Mouse (Mus musculus) forebrain, embryonic 11.5 days (tissue): Measurements from ENCODE around the gene Gimap1. TPM values are rescaled to one million over a fixed set of nuclear protein-coding genes. Genes with fewer than 3 reads are reported as not detected.
A peak's percentile ranks its signal among the peaks of the same experiment; 100 is the strongest.

Experiments
- ATAC-seq: fragments of 200-750 bp; cut with Nextera tagmentation; replicated peaks from 2 replicates; pipeline ENCODE4 v1.8.0; 2017; ENCODE audit warnings: moderate TSS enrichment; ENCODE audit not compliant: low FRiP score
- DNase-seq: peaks from one replicate; pipeline ENCODE4 v3.0.0-alpha.2; 2017; ENCODE audit warnings: low spot score
- H3K27ac ChIP-seq: fragments of 300-500 bp; sonication (generic); 2 replicates; pipeline ENCODE4 v1.5.1; 2014; ENCODE audit warnings: low read depth, low read length
- H3K27me3 ChIP-seq: fragments of 300-500 bp; sonication (generic); 2 replicates; pipeline ENCODE4 v1.6.1; 2014; ENCODE audit warnings: mild to moderate bottlenecking, low read length, mixed read lengths; ENCODE audit not compliant: control insufficient read depth, insufficient read depth
- H3K36me3 ChIP-seq: fragments of 300-500 bp; sonication (generic); 2 replicates; pipeline ENCODE4 v1.6.1; 2014; ENCODE audit warnings: mild to moderate bottlenecking, low read length, moderate library complexity, mixed read lengths; ENCODE audit not compliant: control insufficient read depth, insufficient read depth
- H3K4me1 ChIP-seq: fragments of 300-500 bp; sonication (generic); replicated peaks from 2 replicates; pipeline ENCODE4 v1.6.1; 2014; ENCODE audit warnings: low read length, mixed read lengths; ENCODE audit not compliant: control insufficient read depth, insufficient read depth
- H3K4me2 ChIP-seq: fragments of 300-500 bp; sonication (generic); 2 replicates; pipeline ENCODE4 v1.6.1; 2014; ENCODE audit warnings: low read depth, mild to moderate bottlenecking, low read length, moderate library complexity, mixed read lengths; ENCODE audit not compliant: severe bottlenecking
- H3K4me3 ChIP-seq: fragments of 300-500 bp; sonication (generic); 2 replicates; pipeline ENCODE4 v1.5.1; 2014; ENCODE audit warnings: low read depth, low read length
- H3K9ac ChIP-seq: fragments of 300-500 bp; sonication (generic); 2 replicates; pipeline ENCODE4 v1.6.1; 2014; ENCODE audit warnings: low read length
- H3K9me3 ChIP-seq: fragments of 300-500 bp; sonication (generic); 2 replicates; pipeline ENCODE4 v1.6.1; 2016; ENCODE audit warnings: low read length, mixed read lengths; ENCODE audit not compliant: control insufficient read depth
- WGBS: fragments of 180-500 bp; shearing (Covaris S2); extraction: QIAGEN DNeasy Blood & Tissue Kit; methylation state at CpG from one replicate; pipeline ENCODE4 v1.1.7; 2014; 5-methylcytosine and 5-hydroxymethylcytosine counted together
- polyA plus RNA-seq: library from polyadenylated mRNA; unstranded; fragments of >200 nt; fragmentation: Nextera tagmentation; extraction: Ambion mirVana; gene quantifications from 2 replicates; pipeline ENCODE4 v1.2.1, GENCODE M21; 2014

Gimap1 gene
- polyA plus RNA-seq, 1 experiment from 2014 or later: 5.4 TPM

- ATAC-seq (no peak), DNase-seq (no peak)
- Histone ChIP-seq H3K27me3 (no peaks in the 10 kb centered on the region), H3K4me2 (no peak overlapping the region), H3K27ac (no peak overlapping the region), H3K9me3 (no peaks in the 10 kb centered on the region), H3K36me3 (no peaks in the 10 kb centered on the region), H3K9ac (no peak overlapping the region), H3K4me1 (no peaks in the 10 kb centered on the region), H3K4me3 (no peak overlapping the region)
- WGBS: 91% methylated on average over 3 of the region's 3 CpGs
These were observed 30.1 kb downstream of the Gimap1 start for GRCm38 (mm10) chr6:48768933-48769332.

GRCm38 (mm10) chr6:48770696-48771095, 31.8 kb downstream of the Gimap1 start, which contains the start of gene Gimap3:
Gene Gimap3, minus strand, starts transcription at chr6:48770851.
- Histone ChIP-seq H3K9me3 (no peaks in the 10 kb centered on the region), H3K27ac (no peak within 1 kb of the TSS), H3K9ac (no peak within 1 kb of the TSS), H3K36me3 (no peaks in the 10 kb centered on the region), H3K27me3 (no peaks in the 10 kb centered on the region), H3K4me1 (no peaks in the 10 kb centered on the region), H3K4me2 (no peak within 1 kb of the TSS), H3K4me3 (no peak within 1 kb of the TSS)
- 88% methylated on average over 3 of the region's 3 CpGs for WGBS
- no peak for DNase-seq
- ATAC-seq: no peak

DNA sequence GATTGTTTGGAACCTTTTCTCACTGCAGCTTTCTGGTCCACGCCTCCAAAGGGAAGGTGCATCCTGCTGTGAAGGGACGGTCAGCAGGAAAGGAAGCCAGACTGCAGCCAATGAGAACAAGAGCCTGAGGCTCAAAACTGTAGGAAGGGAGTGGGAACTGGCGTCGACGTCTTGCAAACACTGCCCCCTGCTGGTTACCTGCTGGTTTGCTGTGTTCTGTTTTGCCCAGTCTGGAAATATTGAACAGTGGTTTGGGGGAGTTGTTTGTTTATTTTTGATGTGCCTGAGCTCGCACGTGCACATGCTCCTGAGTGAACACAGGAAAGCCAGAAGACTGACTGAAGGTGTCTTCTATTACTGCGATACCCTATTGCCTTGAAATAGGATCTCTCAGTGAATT, 33.2 kb downstream of the Gimap1 start:
- Histone ChIP-seq H3K9me3 (no peaks in the 10 kb centered on the region), H3K9ac (no peak overlapping the region), H3K36me3 (no peaks in the 10 kb centered on the region), H3K4me2 (no peak overlapping the region), H3K27me3 (no peaks in the 10 kb centered on the region), H3K4me1 (no peaks in the 10 kb centered on the region), H3K4me3 (no peak overlapping the region), H3K27ac (no peak overlapping the region)
- DNase-seq (peak; percentile 86), ATAC-seq (0 out of 2 replicates have a peak, but pooled peaks have one; percentile 39)
- WGBS: 12% methylated on average over 8 of the region's 8 CpGs

DNA sequence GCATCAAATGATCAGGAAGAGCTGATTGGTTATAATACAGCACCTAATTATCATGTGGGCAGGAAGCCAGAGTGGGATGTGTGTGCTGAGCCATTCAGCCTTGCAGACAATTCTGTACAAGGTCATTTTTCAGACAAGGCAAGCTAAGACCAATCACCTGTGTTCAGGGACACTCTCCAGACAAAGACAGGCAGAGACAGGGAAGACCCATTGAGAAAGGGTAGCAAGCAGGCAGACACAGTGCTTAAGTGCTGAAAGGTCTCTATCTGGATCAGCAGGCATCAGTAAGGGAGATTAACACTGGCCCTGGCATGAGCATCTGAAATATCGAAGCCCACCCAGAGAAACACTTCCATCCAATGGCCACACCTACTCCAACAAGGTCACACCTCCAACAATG, 45.6 kb downstream of the Gimap1 start:
- 89% methylated on average over 1 of the region's 1 CpGs for WGBS
- Histone ChIP-seq H3K27ac (no peak overlapping the region), H3K9ac (no peak overlapping the region), H3K4me2 (no peak overlapping the region), H3K27me3 (no peaks in the 10 kb centered on the region), H3K36me3 (no peaks in the 10 kb centered on the region), H3K9me3 (no peaks in the 10 kb centered on the region), H3K4me1 (no peaks in the 10 kb centered on the region), H3K4me3 (no peak overlapping the region)
- ATAC-seq (no peak), DNase-seq (no peak)

DNA sequence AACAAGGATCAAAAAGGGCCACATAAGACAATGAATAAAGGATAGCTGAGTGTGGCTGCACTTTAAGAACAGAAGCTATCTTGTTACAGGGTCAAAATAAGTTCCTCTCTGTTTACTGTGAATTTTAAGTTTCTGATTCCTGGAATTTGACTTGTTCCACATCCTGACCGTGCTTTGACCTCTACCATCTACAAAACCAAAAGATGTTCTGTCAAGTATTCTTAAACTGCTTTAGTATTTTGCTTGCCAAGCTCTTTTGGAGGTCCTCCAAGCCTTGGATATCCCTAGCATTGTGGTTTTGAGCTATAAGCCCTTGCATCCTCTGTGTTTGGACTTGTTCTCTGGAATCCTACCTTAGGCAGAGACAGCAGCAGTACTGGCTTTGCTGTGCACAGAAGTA, 46.3 kb downstream of the Gimap1 start:
- ATAC-seq: no peak
- H3K9ac ChIP-seq: no peak overlapping the region
- DNase-seq: no peak
- no peaks in the 10 kb centered on the region for H3K4me1 ChIP-seq
- H3K9me3 ChIP-seq: no peaks in the 10 kb centered on the region
- no peaks in the 10 kb centered on the region for H3K27me3 ChIP-seq
- H3K4me3 ChIP-seq: no peak overlapping the region
- WGBS: 78% methylated on average over 1 of the region's 1 CpGs
- H3K36me3 ChIP-seq: no peaks in the 10 kb centered on the region
- H3K27ac ChIP-seq: no peak overlapping the region
- no peak overlapping the region for H3K4me2 ChIP-seq

- Histone ChIP-seq H3K4me2 (no peak overlapping the region), H3K27ac (no peak overlapping the region), H3K9ac (no peak overlapping the region), H3K27me3 (no peaks in the 10 kb centered on the region), H3K4me1 (no peaks in the 10 kb centered on the region), H3K9me3 (no peaks in the 10 kb centered on the region), H3K36me3 (no peaks in the 10 kb centered on the region), H3K4me3 (no peak overlapping the region)
- DNase-seq: no peak
- no peak for ATAC-seq
- 92% methylated on average over 2 of the region's 2 CpGs for WGBS
These were observed 46.7 kb downstream of the Gimap1 start for GRCm38 (mm10) chr6:48785601-48786000.

GRCm38 (mm10) chr6:48787867-48788266, 49.0 kb downstream of the Gimap1 start:
- no peaks in the 10 kb centered on the region for H3K36me3 ChIP-seq
- WGBS: 83% methylated on average over 2 of the region's 2 CpGs
- H3K27me3 ChIP-seq: no peaks in the 10 kb centered on the region
- no peaks in the 10 kb centered on the region for H3K4me1 ChIP-seq
- no peak overlapping the region for H3K27ac ChIP-seq
- H3K4me2 ChIP-seq: no peak overlapping the region
- ATAC-seq: no peak
- DNase-seq: no peak
- H3K9ac ChIP-seq: no peak overlapping the region
- no peak overlapping the region for H3K4me3 ChIP-seq
- no peaks in the 10 kb centered on the region for H3K9me3 ChIP-seq

Other genes with a start within 250 kb of the Gimap1 start
- 52.5 and 56.6 TPM in 2 replicates for gene Atp6v0e2, start 201.4 kb upstream of the Gimap1 start, polyA plus RNA-seq
- gene Lrrc61, start 184.3 kb upstream of the Gimap1 start, polyA plus RNA-seq: 12.6 and 13.7 TPM in 2 replicates
- gene Rarres2, start 166.3 kb upstream of the Gimap1 start, polyA plus RNA-seq: 0.60 and 0.84 TPM in 2 replicates
- not detected in 2 replicates for gene Gm45021, start 149.4 kb upstream of the Gimap1 start, polyA plus RNA-seq
- gene Repin1, start 145.2 kb upstream of the Gimap1 start, polyA plus RNA-seq: 50.2 and 50.6 TPM in 2 replicates
- gene Gm44965, start 145.1 kb upstream of the Gimap1 start, polyA plus RNA-seq: 0.67 TPM in 1 of 2 replicates, not detected in the other
- 12.7 and 14.2 TPM in 2 replicates for gene Zfp775, start 137.0 kb upstream of the Gimap1 start, polyA plus RNA-seq
- gene AI854703, start 112.3 kb upstream of the Gimap1 start, polyA plus RNA-seq: 0.48 and 0.60 TPM in 2 replicates
- gene Gimap8, start 91.8 kb upstream of the Gimap1 start, polyA plus RNA-seq: 0.16 and 0.31 TPM in 2 replicates
- gene Gimap9, start 62.9 kb upstream of the Gimap1 start, polyA plus RNA-seq: 3.1 and 3.3 TPM in 2 replicates
- gene Gimap4, start 54.5 kb upstream of the Gimap1 start, polyA plus RNA-seq: 4.3 and 4.5 TPM in 2 replicates
- gene Gimap6, start 30.8 kb upstream of the Gimap1 start, polyA plus RNA-seq: 7.1 and 8.7 TPM in 2 replicates
- gene Gm28053, start 20.4 kb upstream of the Gimap1 start, polyA plus RNA-seq: 0.94 TPM in 1 of 2 replicates, not detected in the other
- gene Gimap7, start 20.4 kb upstream of the Gimap1 start, polyA plus RNA-seq: not detected in 2 replicates
- 0.71 and 1.5 TPM in 2 replicates for gene Gimap5, start 7.1 kb downstream of the Gimap1 start, polyA plus RNA-seq
- gene Gimap3, start 31.8 kb downstream of the Gimap1 start, polyA plus RNA-seq: not detected in 2 replicates
- 15.7 and 18.2 TPM in 2 replicates for gene Tmem176a, start 101.9 kb downstream of the Gimap1 start, polyA plus RNA-seq
- gene Tmem176b, start 102.4 kb downstream of the Gimap1 start, polyA plus RNA-seq: 50.5 and 51.0 TPM in 2 replicates
- not detected in 2 replicates for gene Aoc1, start 133.8 kb downstream of the Gimap1 start, polyA plus RNA-seq
- not detected in 2 replicates for gene 1600015I10Rik, start 190.8 kb downstream of the Gimap1 start, polyA plus RNA-seq
- gene Doxl2, start 235.9 kb downstream of the Gimap1 start, polyA plus RNA-seq: not detected in 2 replicates
- gene Svs1, start 247.8 kb downstream of the Gimap1 start, polyA plus RNA-seq: not detected in 2 replicates